Mouse (Mus musculus) ovary, postnatal 36 days (tissue): ENCODE measurements around the gene Hmgb3.

Experiments used
- DNase-seq: peaks from one replicate; pipeline ENCODE4 v3.0.0; 2022; ENCODE audit warnings: low spot score, mixed read lengths

Gene Hmgb3

GRCm38 (mm10) chrX:71589181-71589580, 33.5 kb downstream of the Hmgb3 start:
- no peak for DNase-seq

- peak; percentile 52 for DNase-seq
Observed at GRCm38 (mm10) chrX:71601052-71601611, 45.4 kb downstream of the Hmgb3 start.
